Mouse (Mus musculus): ENCODE results near the gene Spata45. TPM values are rescaled to one million over a fixed set of nuclear protein-coding genes. Genes with fewer than 3 reads are reported as not detected.

Spata45 gene
- polyA plus RNA-seq, 1 experiment from 2014 or later, result not detected

DNA sequence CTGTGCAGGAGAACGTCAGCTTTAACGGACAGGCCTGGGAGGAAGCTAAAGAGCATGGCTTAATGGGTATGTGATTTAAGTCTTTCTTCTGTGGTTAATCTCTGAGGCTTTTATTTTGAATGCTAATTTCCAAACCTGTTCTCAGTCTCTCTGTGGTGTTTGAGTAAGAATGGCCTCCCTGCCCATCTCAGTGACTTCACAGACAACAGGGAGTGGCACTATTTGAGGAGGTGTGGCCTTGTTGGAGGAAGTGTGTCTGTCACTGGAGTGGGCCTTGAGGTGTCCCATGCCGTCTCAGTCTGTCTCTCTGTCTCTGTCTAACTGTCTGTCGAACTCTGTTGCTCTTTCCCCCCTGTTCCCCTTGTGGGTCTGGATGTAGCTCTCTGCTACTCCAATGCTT is 28.7 kb downstream of the Spata45 start:
- peaks cover 4% of the 10 kb centered on the region for H3K36me3 ChIP-seq (ENCODE audit: control insufficient read depth, insufficient read depth, low read length)
- no peak overlapping the region for H3K9ac ChIP-seq (replicated peaks; ENCODE audit: low read length)
- H3K9me3 ChIP-seq (ENCODE audit: control insufficient read depth, low read length), result no peaks in the 10 kb centered on the region
- no peak overlapping the region for H3K4me2 ChIP-seq (ENCODE audit: low read length)
- 81% methylated on average over 4 of the region's 4 CpGs for WGBS
- H3K4me1 ChIP-seq (ENCODE audit: control insufficient read depth, insufficient read depth, low read length), result peaks cover 9% of the 10 kb centered on the region
- H3K4me3 ChIP-seq (replicated peaks; ENCODE audit: low read depth, low read length), result no peak overlapping the region
- DNase-seq (no peak), ATAC-seq (ENCODE audit: low FRiP score, low TSS enrichment) (no peak)
- H3K27me3 ChIP-seq (ENCODE audit: control insufficient read depth, insufficient read depth, low read length), result no peaks in the 10 kb centered on the region
- H3K27ac ChIP-seq (replicated peaks; ENCODE audit: low read depth, low read length), result no peak overlapping the region

DNA sequence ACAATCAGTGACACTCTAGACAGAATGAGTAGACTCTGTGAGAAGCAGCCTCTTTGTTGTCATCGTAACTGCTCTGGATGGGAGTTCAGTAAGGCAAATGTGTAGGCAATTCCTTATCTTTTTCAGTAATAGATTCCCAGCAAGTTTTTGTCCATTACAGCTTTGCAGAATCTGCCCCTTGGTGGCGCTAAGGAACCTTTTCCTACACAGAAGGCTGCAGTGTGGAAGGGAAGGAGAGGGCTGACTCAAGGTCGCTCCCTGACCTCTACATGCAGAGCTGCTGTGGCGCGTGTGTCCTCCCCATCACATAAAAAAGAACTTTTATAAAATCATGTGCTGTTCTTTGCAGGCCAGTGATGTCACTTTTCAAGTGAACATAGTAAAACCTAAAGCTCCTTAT is 31.9 kb downstream of the Spata45 start:
- H3K4me3 ChIP-seq (replicated peaks; ENCODE audit: low read depth, low read length), result no peak overlapping the region
- H3K27me3 ChIP-seq (ENCODE audit: control insufficient read depth, insufficient read depth, low read length), result no peaks in the 10 kb centered on the region
- H3K9ac ChIP-seq (replicated peaks; ENCODE audit: low read length), result no peak overlapping the region
- H3K9me3 ChIP-seq (ENCODE audit: control insufficient read depth, low read length), result no peaks in the 10 kb centered on the region
- WGBS, result 86% methylated on average over 5 of the region's 5 CpGs
- DNase-seq (peak; percentile 9), ATAC-seq (ENCODE audit: low FRiP score, low TSS enrichment) (no peak)
- no peak overlapping the region for H3K27ac ChIP-seq (replicated peaks; ENCODE audit: low read depth, low read length)
- 0 out of 2 replicates have a peak, but pooled peaks cover under 1% of the 10 kb centered on the region for H3K4me1 ChIP-seq (ENCODE audit: control insufficient read depth, insufficient read depth, low read length)
- H3K36me3 ChIP-seq (ENCODE audit: control insufficient read depth, insufficient read depth, low read length), result peaks cover 17% of the 10 kb centered on the region
- no peak overlapping the region for H3K4me2 ChIP-seq (ENCODE audit: low read length)

DNA sequence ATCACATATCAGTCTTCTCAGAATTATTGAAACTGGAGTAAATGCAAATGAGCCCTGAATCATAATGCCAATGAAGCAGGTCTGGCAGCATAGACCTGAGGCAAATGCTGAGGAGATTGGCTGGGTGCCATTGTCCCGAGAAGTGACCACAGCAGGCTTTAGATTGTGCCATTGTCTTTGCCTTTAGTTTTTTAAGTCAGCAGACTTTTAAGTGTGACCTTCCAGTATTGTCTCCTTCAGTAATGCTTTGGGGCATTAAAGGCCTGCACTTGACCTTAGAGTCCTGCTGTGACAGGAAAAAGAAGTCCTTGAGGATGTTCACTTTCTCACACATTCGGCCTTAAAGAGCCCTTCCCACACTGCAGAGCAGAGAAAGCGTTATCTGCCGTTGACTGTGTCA is 33.8 kb downstream of the Spata45 start:
- H3K4me1 ChIP-seq (ENCODE audit: control insufficient read depth, insufficient read depth, low read length), result no peaks in the 10 kb centered on the region
- H3K27me3 ChIP-seq (ENCODE audit: control insufficient read depth, insufficient read depth, low read length), result no peaks in the 10 kb centered on the region
- H3K36me3 ChIP-seq (ENCODE audit: control insufficient read depth, insufficient read depth, low read length), result peaks cover 23% of the 10 kb centered on the region
- no peak overlapping the region for H3K4me2 ChIP-seq (ENCODE audit: low read length)
- H3K9ac ChIP-seq (replicated peaks; ENCODE audit: low read length), result no peak overlapping the region
- no peaks in the 10 kb centered on the region for H3K9me3 ChIP-seq (ENCODE audit: control insufficient read depth, low read length)
- H3K27ac ChIP-seq (replicated peaks; ENCODE audit: low read depth, low read length), result no peak overlapping the region
- 88% methylated on average over 4 of the region's 4 CpGs for WGBS
- DNase-seq, result no peak
- no peak overlapping the region for H3K4me3 ChIP-seq (replicated peaks; ENCODE audit: low read depth, low read length)
- ATAC-seq (ENCODE audit: low FRiP score, low TSS enrichment), result no peak

DNA sequence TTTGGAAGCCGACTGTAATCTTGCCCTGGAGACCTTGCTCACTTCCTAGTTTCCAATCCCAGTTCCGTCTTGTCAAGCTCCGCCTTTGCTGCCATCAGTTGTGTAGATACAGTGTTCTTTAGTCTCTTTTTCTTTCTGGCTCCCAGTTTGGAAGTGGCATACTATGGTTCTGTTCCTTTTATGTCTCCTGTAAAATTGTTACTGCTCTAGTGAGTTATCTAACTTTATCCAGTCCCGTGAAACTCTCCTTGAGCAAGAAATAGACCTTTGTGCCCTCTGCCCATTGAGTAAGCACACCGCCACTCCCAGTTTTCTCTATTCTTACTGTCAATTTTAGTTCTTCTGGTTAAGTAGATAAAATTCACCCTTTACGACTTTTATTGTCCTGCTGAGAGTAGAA is 35.2 kb downstream of the Spata45 start:
- Histone ChIP-seq H3K27ac (replicated peaks; ENCODE audit: low read depth, low read length) (no peak overlapping the region), H3K36me3 (ENCODE audit: control insufficient read depth, insufficient read depth, low read length) (peaks cover 23% of the 10 kb centered on the region), H3K4me1 (ENCODE audit: control insufficient read depth, insufficient read depth, low read length) (no peaks in the 10 kb centered on the region), H3K4me3 (replicated peaks; ENCODE audit: low read depth, low read length) (no peak overlapping the region), H3K9me3 (ENCODE audit: control insufficient read depth, low read length) (no peaks in the 10 kb centered on the region), H3K4me2 (ENCODE audit: low read length) (no peak overlapping the region), H3K27me3 (ENCODE audit: control insufficient read depth, insufficient read depth, low read length) (no peaks in the 10 kb centered on the region), H3K9ac (replicated peaks; ENCODE audit: low read length) (no peak overlapping the region)
- no peak for DNase-seq
- WGBS, result 94% methylated on average over 6 of the region's 6 CpGs
- no peak for ATAC-seq (ENCODE audit: low FRiP score, low TSS enrichment)

DNA sequence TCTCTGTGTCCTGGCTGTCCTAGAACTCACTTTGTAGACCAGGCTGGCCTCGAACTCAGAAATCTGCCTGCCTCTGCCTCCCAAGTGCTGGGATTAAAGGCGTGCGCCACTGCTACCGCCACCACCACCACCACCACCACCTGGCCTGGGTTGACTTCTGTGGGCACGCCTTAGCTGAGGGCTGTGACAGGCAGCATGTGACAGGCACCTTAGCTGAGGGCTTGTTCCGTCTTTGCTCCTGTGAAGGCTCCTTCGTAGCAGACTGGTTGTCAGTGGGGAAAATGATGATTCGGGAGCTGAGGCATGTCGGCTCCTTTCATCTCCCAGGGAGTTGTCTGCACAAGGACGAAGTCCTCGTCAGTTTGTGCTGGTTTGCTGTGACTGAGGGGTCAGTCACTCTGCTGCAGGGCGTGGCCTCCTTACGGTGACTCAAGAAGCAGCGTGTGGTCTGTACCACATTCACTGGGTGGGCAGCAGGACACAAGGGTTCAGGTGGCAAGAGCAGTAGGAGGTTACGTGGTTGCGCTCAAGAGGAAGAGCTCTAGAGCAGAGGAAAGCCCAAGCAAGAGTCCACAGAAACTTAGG is 36.0 kb downstream of the Spata45 start:
- H3K4me2 ChIP-seq (ENCODE audit: low read length), result no peak overlapping the region
- H3K27ac ChIP-seq (replicated peaks; ENCODE audit: low read depth, low read length), result no peak overlapping the region
- no peak overlapping the region for H3K4me3 ChIP-seq (replicated peaks; ENCODE audit: low read depth, low read length)
- no peak for DNase-seq
- ATAC-seq (ENCODE audit: low FRiP score, low TSS enrichment), result no peak
- WGBS, result 95% methylated on average over 16 of the region's 16 CpGs
- H3K9ac ChIP-seq (replicated peaks; ENCODE audit: low read length), result no peak overlapping the region
- no peaks in the 10 kb centered on the region for H3K4me1 ChIP-seq (ENCODE audit: control insufficient read depth, insufficient read depth, low read length)
- H3K9me3 ChIP-seq (ENCODE audit: control insufficient read depth, low read length), result no peaks in the 10 kb centered on the region
- peaks cover 23% of the 10 kb centered on the region for H3K36me3 ChIP-seq (ENCODE audit: control insufficient read depth, insufficient read depth, low read length)
- no peaks in the 10 kb centered on the region for H3K27me3 ChIP-seq (ENCODE audit: control insufficient read depth, insufficient read depth, low read length)

DNA sequence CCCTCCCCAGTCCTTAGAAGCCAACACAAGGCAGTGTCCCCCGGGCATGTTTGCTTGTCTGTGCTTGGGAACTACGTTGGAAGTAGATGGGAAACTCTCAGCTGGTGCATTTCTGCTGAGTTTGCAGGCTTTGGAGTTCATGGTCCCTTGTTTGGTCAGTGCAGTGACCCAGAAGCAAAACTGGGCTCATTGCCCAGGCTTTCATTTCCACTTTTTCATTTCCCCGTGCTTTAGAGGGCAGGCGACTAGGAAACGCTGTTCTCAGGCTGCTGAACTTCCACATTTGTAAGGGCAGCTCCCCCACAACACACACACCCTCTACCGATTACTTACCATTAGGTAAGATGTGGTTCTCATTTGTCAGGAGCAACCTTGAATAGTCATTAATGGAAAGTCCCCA is 36.6 kb downstream of the Spata45 start:
- Histone ChIP-seq H3K27me3 (ENCODE audit: control insufficient read depth, insufficient read depth, low read length) (no peaks in the 10 kb centered on the region), H3K4me1 (ENCODE audit: control insufficient read depth, insufficient read depth, low read length) (no peaks in the 10 kb centered on the region), H3K4me3 (replicated peaks; ENCODE audit: low read depth, low read length) (no peak overlapping the region), H3K36me3 (ENCODE audit: control insufficient read depth, insufficient read depth, low read length) (peaks cover 26% of the 10 kb centered on the region), H3K9ac (replicated peaks; ENCODE audit: low read length) (no peak overlapping the region), H3K4me2 (ENCODE audit: low read length) (no peak overlapping the region), H3K9me3 (ENCODE audit: control insufficient read depth, low read length) (no peaks in the 10 kb centered on the region), H3K27ac (replicated peaks; ENCODE audit: low read depth, low read length) (no peak overlapping the region)
- DNase-seq (no peak), ATAC-seq (ENCODE audit: low FRiP score, low TSS enrichment) (no peak)
- 93% methylated on average over 6 of the region's 6 CpGs for WGBS

DNA sequence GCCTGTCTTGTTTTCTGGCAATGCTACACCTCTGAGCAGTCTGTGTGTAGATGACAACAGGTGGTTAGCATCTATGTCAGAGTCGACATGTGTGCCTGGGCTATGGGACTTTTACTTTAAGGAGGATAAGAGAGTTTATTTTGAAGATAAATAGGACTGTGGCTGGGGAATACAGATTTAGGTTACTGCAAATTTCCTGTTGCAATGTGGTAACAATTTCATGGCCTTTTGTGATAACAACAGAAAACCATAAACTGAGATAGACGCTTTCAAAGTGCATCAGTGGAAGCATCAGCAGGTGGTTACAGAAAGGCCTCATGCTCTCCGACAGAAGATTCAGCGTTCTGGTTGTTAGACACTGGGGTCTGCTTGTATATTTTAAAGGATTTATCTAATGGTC is 37.0 kb downstream of the Spata45 start:
- H3K27me3 ChIP-seq (ENCODE audit: control insufficient read depth, insufficient read depth, low read length), result no peaks in the 10 kb centered on the region
- no peak overlapping the region for H3K9ac ChIP-seq (replicated peaks; ENCODE audit: low read length)
- H3K36me3 ChIP-seq (ENCODE audit: control insufficient read depth, insufficient read depth, low read length), result peaks cover 28% of the 10 kb centered on the region
- no peaks in the 10 kb centered on the region for H3K9me3 ChIP-seq (ENCODE audit: control insufficient read depth, low read length)
- no peak overlapping the region for H3K4me2 ChIP-seq (ENCODE audit: low read length)
- H3K4me1 ChIP-seq (ENCODE audit: control insufficient read depth, insufficient read depth, low read length), result no peaks in the 10 kb centered on the region
- ATAC-seq (ENCODE audit: low FRiP score, low TSS enrichment) (no peak), DNase-seq (no peak)
- H3K4me3 ChIP-seq (replicated peaks; ENCODE audit: low read depth, low read length), result no peak overlapping the region
- H3K27ac ChIP-seq (replicated peaks; ENCODE audit: low read depth, low read length), result no peak overlapping the region
- WGBS, result 89% methylated on average over 4 of the region's 4 CpGs

DNA sequence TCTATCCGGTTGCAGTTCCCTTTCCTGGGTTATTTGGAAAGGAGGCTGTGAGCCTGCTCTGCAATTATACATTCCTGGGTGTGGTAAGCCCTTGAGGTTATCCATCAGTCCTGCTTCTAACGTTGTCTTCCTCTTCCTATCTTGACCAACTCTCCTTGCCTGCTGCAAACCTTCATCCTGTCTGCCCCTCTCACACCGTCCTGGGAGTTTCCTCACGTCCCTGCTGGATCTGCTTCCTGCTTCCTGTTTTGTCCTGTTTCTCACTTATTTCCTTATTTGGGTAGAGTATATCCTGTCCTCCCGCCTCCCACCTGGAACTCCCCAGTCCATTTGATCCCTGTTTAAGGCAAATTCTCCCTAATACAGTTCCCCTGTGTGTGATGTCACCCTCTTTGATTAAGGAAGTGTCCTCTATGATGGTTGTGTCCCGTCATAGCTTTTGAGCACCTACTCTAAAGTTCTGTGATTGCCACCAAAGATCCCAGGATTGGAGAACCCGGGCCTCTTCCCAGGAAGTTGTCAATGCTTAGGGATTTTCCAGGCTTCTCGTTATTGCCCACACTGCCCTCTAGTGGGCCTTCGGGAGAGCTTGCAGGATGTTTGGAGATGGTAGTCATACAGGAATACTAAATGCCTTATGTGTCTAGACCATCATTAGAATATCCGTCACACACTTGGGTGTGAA is 38.9 kb downstream of the Spata45 start:
- DNase-seq (peak; percentile 87), ATAC-seq (ENCODE audit: low FRiP score, low TSS enrichment) (no peak)
- no peak overlapping the region for H3K27ac ChIP-seq (replicated peaks; ENCODE audit: low read depth, low read length)
- no peak overlapping the region for H3K4me2 ChIP-seq (ENCODE audit: low read length)
- 76% methylated on average over 10 of the region's 10 CpGs for WGBS
- H3K36me3 ChIP-seq (ENCODE audit: control insufficient read depth, insufficient read depth, low read length), result peaks cover 23% of the 10 kb centered on the region
- no peak overlapping the region for H3K4me3 ChIP-seq (replicated peaks; ENCODE audit: low read depth, low read length)
- H3K27me3 ChIP-seq (ENCODE audit: control insufficient read depth, insufficient read depth, low read length), result no peaks in the 10 kb centered on the region
- H3K9me3 ChIP-seq (ENCODE audit: control insufficient read depth, low read length), result no peaks in the 10 kb centered on the region
- no peaks in the 10 kb centered on the region for H3K4me1 ChIP-seq (ENCODE audit: control insufficient read depth, insufficient read depth, low read length)
- no peak overlapping the region for H3K9ac ChIP-seq (replicated peaks; ENCODE audit: low read length)

DNA sequence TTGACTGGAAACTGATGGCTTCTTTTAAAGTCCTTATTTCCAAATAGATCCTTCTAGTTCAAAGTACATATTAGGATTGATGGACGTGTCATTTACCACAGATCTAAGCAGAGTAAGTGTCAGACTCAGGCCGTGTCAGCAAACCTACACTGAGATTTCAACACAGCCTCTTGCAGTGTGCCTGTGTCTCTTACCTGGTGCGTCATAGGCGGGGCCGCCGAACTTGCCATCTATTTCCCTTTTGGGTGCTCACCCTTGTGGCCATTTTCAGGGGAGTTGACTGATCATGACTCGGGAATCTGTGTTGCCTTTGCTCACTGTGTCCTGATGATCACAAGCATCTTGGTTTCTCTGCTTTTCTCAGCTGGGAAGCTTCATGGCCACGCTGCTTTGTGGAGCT is 46.8 kb downstream of the Spata45 start:
- no peaks in the 10 kb centered on the region for H3K27me3 ChIP-seq (ENCODE audit: control insufficient read depth, insufficient read depth, low read length)
- peaks cover 14% of the 10 kb centered on the region for H3K36me3 ChIP-seq (ENCODE audit: control insufficient read depth, insufficient read depth, low read length)
- 93% methylated on average over 8 of the region's 8 CpGs for WGBS
- no peaks in the 10 kb centered on the region for H3K4me1 ChIP-seq (ENCODE audit: control insufficient read depth, insufficient read depth, low read length)
- no peak overlapping the region for H3K4me3 ChIP-seq (replicated peaks; ENCODE audit: low read depth, low read length)
- DNase-seq (no peak), ATAC-seq (ENCODE audit: low FRiP score, low TSS enrichment) (no peak)
- no peaks in the 10 kb centered on the region for H3K9me3 ChIP-seq (ENCODE audit: control insufficient read depth, low read length)
- H3K4me2 ChIP-seq (ENCODE audit: low read length), result no peak overlapping the region
- no peak overlapping the region for H3K27ac ChIP-seq (replicated peaks; ENCODE audit: low read depth, low read length)
- H3K9ac ChIP-seq (replicated peaks; ENCODE audit: low read length), result no peak overlapping the region
